In the genomic region with DNA sequence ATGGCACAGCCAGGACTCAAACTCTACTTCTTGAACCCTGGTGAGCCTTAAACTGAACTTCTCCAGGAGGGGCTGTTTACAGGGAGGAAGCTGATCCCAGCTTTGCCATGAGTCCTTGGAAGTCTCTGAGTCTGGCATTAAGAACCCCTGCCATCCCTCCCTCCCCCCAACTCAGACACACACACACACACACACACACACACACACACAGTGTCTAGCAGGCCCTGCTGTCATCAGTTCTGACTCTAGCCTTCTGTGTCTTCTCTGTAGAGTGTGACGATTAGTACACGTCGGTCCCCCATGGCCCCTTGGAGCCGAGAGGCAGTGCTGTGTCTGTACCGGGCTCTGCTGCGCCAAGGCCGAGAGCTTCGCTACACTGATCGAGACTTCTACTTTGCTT, we compare ENCODE assay signal across 9 mouse cellular contexts. TPM values are rescaled to one million over a fixed set of nuclear protein-coding genes. Genes with fewer than 3 reads are reported as not detected.
DNase-seq lines count a peak whose midpoint lies in the region; ATAC-seq lines count a peak whose summit lies in the region.
"Had no signal": no experiment of that assay in that cellular context is flagged by ENCODE, and none has a peak within 500 bp of the region (broad histone marks: within the 10 kb centered on the region; RNA-seq: fewer than 3 reads in every experiment).

AC140267.1 (plus strand) TSS at position 301 of the 400 bp plus-strand sequence.

- peaks cover 2% of the 10 kb centered on the region; the same call in 1 of the 2 replicates for H3K36me3 ChIP-seq in neural tube, embryonic 11.5 days (ENCODE audit: control insufficient read depth, insufficient read depth, low read length)
- peaks cover 47% of the 10 kb centered on the region for H3K36me3 ChIP-seq in limb, embryonic 10.5 days
- H3K36me3 ChIP-seq in stomach, embryonic 15.5 days, result peaks cover 36% of the 10 kb centered on the region

- 95% methylated on average over 9 of the region's 9 CpGs for whole genome bisulfite sequencing in neural tube, embryonic 11.5 days
- WGBS in limb, embryonic 10.5 days, result 97% methylated on average over 9 of the region's 9 CpGs
- WGBS in stomach, embryonic 15.5 days, result 94% methylated on average over 9 of the region's 9 CpGs

- H3K4me3 ChIP-seq in neural tube, embryonic 11.5 days (ENCODE audit: low read depth, low read length), result peak within 1 kb of the TSS; percentile 76
- peak within 1 kb of the TSS; percentile 77 for H3K4me3 ChIP-seq in limb, embryonic 10.5 days
- peak within 1 kb of the TSS; percentile 87 for H3K4me3 ChIP-seq in stomach, embryonic 15.5 days (replicated peaks)

- H3K27ac ChIP-seq in neural tube, embryonic 11.5 days (ENCODE audit: low read depth, low read length), result no peak within 1 kb of the TSS
- peak within 1 kb of the TSS; percentile 87 for H3K27ac ChIP-seq in limb, embryonic 10.5 days
- H3K27ac ChIP-seq in stomach, embryonic 15.5 days, result no peak within 1 kb of the TSS

- H3K27me3 ChIP-seq in neural tube, embryonic 11.5 days (ENCODE audit: control insufficient read depth, insufficient read depth, low read length), result no peaks in the 10 kb centered on the region
- no peaks in the 10 kb centered on the region for H3K27me3 ChIP-seq in limb, embryonic 10.5 days (ENCODE audit: low read depth, poor library complexity, severe bottlenecking)
- no peaks in the 10 kb centered on the region for H3K27me3 ChIP-seq in stomach, embryonic 15.5 days (replicated peaks)

- H3K4me2 ChIP-seq in neural tube, embryonic 11.5 days (ENCODE audit: low read depth), result peak within 1 kb of the TSS; percentile 86
- H3K4me2 ChIP-seq in stomach, embryonic 15.5 days, result peak within 1 kb of the TSS; percentile 69

- no peaks in the 10 kb centered on the region for H3K4me1 ChIP-seq in neural tube, embryonic 11.5 days (ENCODE audit: control insufficient read depth, insufficient read depth, low read length)
- H3K4me1 ChIP-seq in limb, embryonic 10.5 days, result peaks cover 23% of the 10 kb centered on the region
- peaks cover 16% of the 10 kb centered on the region for H3K4me1 ChIP-seq in stomach, embryonic 15.5 days

- no peak for DNase-seq in adrenal gland, postnatal 25 days
- DNase-seq in adrenal gland, adult (ENCODE audit: inconsistent age in 2 of 2, low spot score in 1 of 2), result no peak
- DNase-seq in neural tube, embryonic 11.5 days (ENCODE audit: low spot score), result no peak
- no peak for DNase-seq in neural tube, embryonic 10.5 days (ENCODE audit: extremely low spot score, low spot score)
- no peak for DNase-seq in limb, embryonic 10.5 days (ENCODE audit: low spot score)
- no peak for DNase-seq in embryo, embryonic 10 days (ENCODE audit: low spot score)
- DNase-seq in c-Kit-positive CD71-positive TER-119-positive erythroid progenitor cells, embryonic 14.5 days (ENCODE audit: low spot score), result no peak

- ATAC-seq in neural tube, embryonic 11.5 days (ENCODE audit: insufficient read depth, low FRiP score, low TSS enrichment), result no peak
- ATAC-seq in stomach, embryonic 15.5 days (ENCODE audit: insufficient read depth, low FRiP score, low read depth), result no peak

- H3K9me3 ChIP-seq in neural tube, embryonic 11.5 days (ENCODE audit: control insufficient read depth, low read length), result no peaks in the 10 kb centered on the region
- H3K9me3 ChIP-seq in limb, embryonic 10.5 days (replicated peaks), result no peaks in the 10 kb centered on the region
- H3K9me3 ChIP-seq in stomach, embryonic 15.5 days, result no peaks in the 10 kb centered on the region

- H3K9ac ChIP-seq in neural tube, embryonic 11.5 days (ENCODE audit: low read length), result peak within 1 kb of the TSS; percentile 81; the same call in 1 of the 2 replicates
- H3K9ac ChIP-seq in stomach, embryonic 15.5 days, result 0 out of 2 replicates have a peak within 1 kb of the TSS, but pooled peaks have one; percentile 98

RNA-seq across cellular contexts. Expression of gene AC140267.1, which starts in this region (rescaled TPM):
- total RNA-seq in adrenal gland, postnatal 25 days (2021), result 16.0 TPM in 1 of 2 replicates, not detected in the other
- polyA plus RNA-seq in neural tube, embryonic 11.5 days (2014; fragmentation: Nextera tagmentation; extraction: Ambion mirVana), result not detected in 2 replicates
- not detected in 2 replicates for polyA plus RNA-seq in limb, embryonic 10.5 days (2016; fragmentation: Nextera tagmentation; extraction: Ambion mirVana)
- polyA plus RNA-seq in stomach, embryonic 15.5 days (2015; fragmentation: Nextera tagmentation; extraction: Ambion mirVana), result not detected in 2 replicates
- total RNA-seq: hematopoietic stem cell, adult 5-6 weeks had no signal
